Mouse (Mus musculus): ENCODE data around the gene Zfp738. TPM values are rescaled to one million over a fixed set of nuclear protein-coding genes. Genes with fewer than 3 reads are reported as not detected.
"Not testable (repeated sequence)": the region's sequence is repeated elsewhere in the genome, so short reads cannot be mapped to it uniquely, and the experiment has no call there.

The Zfp738 gene
- polyA plus RNA-seq, 1 experiment from 2014 or later: 12.3 TPM

DNA sequence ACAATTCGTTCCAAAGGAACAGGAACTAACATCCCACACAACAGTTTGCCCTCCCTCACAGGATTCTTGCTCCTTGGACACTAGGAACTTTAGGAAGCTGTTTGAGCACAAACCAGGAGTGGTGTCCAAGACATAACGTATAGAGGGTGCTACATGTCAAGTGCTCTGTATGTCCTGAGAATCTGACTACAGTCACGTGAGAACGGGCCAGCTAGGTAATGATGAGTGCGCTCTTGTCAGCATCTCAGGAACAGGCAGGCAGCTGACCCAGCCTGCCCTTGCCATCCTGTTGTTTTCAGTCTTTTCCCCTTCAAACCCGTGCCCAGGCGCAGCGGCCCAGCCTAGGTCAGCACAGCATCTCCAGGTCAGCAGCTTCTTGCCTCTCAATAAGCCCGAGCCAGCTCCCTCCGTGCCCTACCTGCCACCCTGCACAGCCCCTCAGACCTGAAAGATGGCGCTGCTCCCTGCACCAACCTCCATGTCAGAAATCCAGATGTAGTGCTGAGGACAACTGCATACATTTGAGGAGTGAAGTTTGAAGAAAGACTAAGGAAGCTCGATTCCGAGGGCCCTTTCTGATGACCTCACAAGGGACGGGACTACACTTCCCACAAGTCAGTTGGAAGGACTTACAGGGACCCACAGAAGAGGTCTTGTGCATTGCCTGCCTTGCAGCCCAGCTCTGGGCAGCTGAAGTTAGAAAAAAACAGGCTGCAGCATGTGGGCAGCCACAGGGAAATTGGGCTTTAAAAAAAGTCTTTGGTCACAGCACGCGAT, 3.7 kb downstream of the Zfp738 start:
- not testable (repeated sequence) for H3K4me1 ChIP-seq (ENCODE audit: control insufficient read depth, insufficient read depth, low read length); H3K27me3 ChIP-seq (ENCODE audit: control insufficient read depth, insufficient read depth, low read length); H3K27ac ChIP-seq (ENCODE audit: low read length); H3K9me3 ChIP-seq (ENCODE audit: control insufficient read depth, low read depth, low read length); H3K36me3 ChIP-seq (ENCODE audit: control insufficient read depth, insufficient read depth, low read length)
- peak overlapping the region; percentile 59 for H3K4me2 ChIP-seq (replicated peaks; ENCODE audit: low read depth, low read length)
- H3K9ac ChIP-seq (replicated peaks; ENCODE audit: low read depth, low read length): peak overlapping the region; percentile 57
- WGBS: 14% methylated on average over 16 of the region's 16 CpGs
- peak overlapping the region; percentile 67 for H3K4me3 ChIP-seq (ENCODE audit: low read depth, low read length)
- ATAC-seq (ENCODE audit: insufficient number of reproducible peaks, insufficient read depth, low FRiP score, low read depth): peak; percentile 100

- WGBS: 95% methylated on average over 2 of the region's 2 CpGs
- Histone ChIP-seq H3K4me3 (ENCODE audit: low read depth, low read length) (no peak overlapping the region), H3K9me3 (ENCODE audit: control insufficient read depth, low read depth, low read length) (no peaks in the 10 kb centered on the region), H3K27ac (ENCODE audit: low read length) (no peak overlapping the region), H3K4me2 (replicated peaks; ENCODE audit: low read depth, low read length) (no peak overlapping the region), H3K4me1 (ENCODE audit: control insufficient read depth, insufficient read depth, low read length) (no peaks in the 10 kb centered on the region), H3K9ac (replicated peaks; ENCODE audit: low read depth, low read length) (no peak overlapping the region), H3K27me3 (ENCODE audit: control insufficient read depth, insufficient read depth, low read length) (no peaks in the 10 kb centered on the region), H3K36me3 (ENCODE audit: control insufficient read depth, insufficient read depth, low read length) (no peaks in the 10 kb centered on the region; the same call in 1 of the 2 replicates)
- no peak for ATAC-seq (ENCODE audit: insufficient number of reproducible peaks, insufficient read depth, low FRiP score, low read depth)
Observed at GRCm38 (mm10) chr13:67674902-67675301, 12.0 kb downstream of the Zfp738 start.

GRCm38 (mm10) chr13:67652496-67652895, 34.4 kb downstream of the Zfp738 start:
- Histone ChIP-seq H3K4me2 (replicated peaks; ENCODE audit: low read depth, low read length) (no peak overlapping the region), H3K4me1 (ENCODE audit: control insufficient read depth, insufficient read depth, low read length) (no peaks in the 10 kb centered on the region), H3K4me3 (ENCODE audit: low read depth, low read length) (no peak overlapping the region), H3K27me3 (ENCODE audit: control insufficient read depth, insufficient read depth, low read length) (no peaks in the 10 kb centered on the region), H3K27ac (ENCODE audit: low read length) (no peak overlapping the region), H3K36me3 (ENCODE audit: control insufficient read depth, insufficient read depth, low read length) (no peaks in the 10 kb centered on the region), H3K9ac (replicated peaks; ENCODE audit: low read depth, low read length) (no peak overlapping the region), H3K9me3 (ENCODE audit: control insufficient read depth, low read depth, low read length) (no peaks in the 10 kb centered on the region)
- WGBS: 49% methylated on average over 3 of the region's 3 CpGs
- no peak for ATAC-seq (ENCODE audit: insufficient number of reproducible peaks, insufficient read depth, low FRiP score, low read depth)

- peak within 1 kb of the TSS; percentile 82 for H3K4me3 ChIP-seq (ENCODE audit: low read depth, low read length)
- peak within 1 kb of the TSS; percentile 59 for H3K27ac ChIP-seq (ENCODE audit: low read length)
- no peaks in the 10 kb centered on the region for H3K36me3 ChIP-seq (ENCODE audit: control insufficient read depth, insufficient read depth, low read length)
- no peaks in the 10 kb centered on the region for H3K9me3 ChIP-seq (ENCODE audit: control insufficient read depth, low read depth, low read length)
- H3K4me2 ChIP-seq (replicated peaks; ENCODE audit: low read depth, low read length): peak within 1 kb of the TSS; percentile 41
- H3K9ac ChIP-seq (replicated peaks; ENCODE audit: low read depth, low read length): peak within 1 kb of the TSS; percentile 45
- under 1% methylated on average over 19 of the region's 19 CpGs for WGBS
- no peaks in the 10 kb centered on the region for H3K4me1 ChIP-seq (ENCODE audit: control insufficient read depth, insufficient read depth, low read length)
- peak; percentile 98 for ATAC-seq (ENCODE audit: insufficient number of reproducible peaks, insufficient read depth, low FRiP score, low read depth)
- H3K27me3 ChIP-seq (ENCODE audit: control insufficient read depth, insufficient read depth, low read length): no peaks in the 10 kb centered on the region
Observed at GRCm38 (mm10) chr13:67637294-67638007, 49.4 kb downstream of the Zfp738 start, which contains the start of the genes Gm49345 and Zfp729a. Gene Gm49345 (minus strand): TSS chr13:67637769. Gene Zfp729a (minus strand): TSS chr13:67637791.

DNA sequence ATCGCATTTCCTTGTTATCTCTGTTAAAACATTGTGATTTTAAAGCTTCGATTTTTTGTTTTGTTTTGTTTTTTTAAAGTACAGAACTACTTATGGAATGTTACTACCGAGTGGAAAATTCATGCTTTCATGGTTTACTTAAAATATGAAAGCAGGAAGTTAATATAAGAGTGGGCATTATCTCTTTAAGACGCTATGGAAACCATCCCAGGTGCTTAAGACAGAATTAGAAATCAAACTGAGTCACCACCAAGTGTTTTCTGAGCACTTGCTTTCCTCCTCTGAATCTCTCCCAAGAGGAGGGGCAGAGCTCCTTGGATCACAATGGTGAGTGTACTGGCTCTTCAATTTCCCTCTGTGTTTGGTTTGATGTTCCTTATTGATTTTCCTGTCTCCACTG, 76.8 kb downstream of the Zfp738 start:
- Histone ChIP-seq H3K4me2 (replicated peaks; ENCODE audit: low read depth, low read length) (no peak overlapping the region), H3K27me3 (ENCODE audit: control insufficient read depth, insufficient read depth, low read length) (no peaks in the 10 kb centered on the region), H3K9me3 (ENCODE audit: control insufficient read depth, low read depth, low read length) (no peaks in the 10 kb centered on the region), H3K4me3 (ENCODE audit: low read depth, low read length) (no peak overlapping the region; the same call in 1 of the 2 replicates), H3K4me1 (ENCODE audit: control insufficient read depth, insufficient read depth, low read length) (0 out of 2 replicates have a peak, but pooled peaks cover 6% of the 10 kb centered on the region), H3K9ac (replicated peaks; ENCODE audit: low read depth, low read length) (no peak overlapping the region), H3K27ac (ENCODE audit: low read length) (no peak overlapping the region), H3K36me3 (ENCODE audit: control insufficient read depth, insufficient read depth, low read length) (no peaks in the 10 kb centered on the region)
- 85% methylated on average over 4 of the region's 4 CpGs for WGBS
- ATAC-seq (ENCODE audit: insufficient number of reproducible peaks, insufficient read depth, low FRiP score, low read depth): no peak

DNA sequence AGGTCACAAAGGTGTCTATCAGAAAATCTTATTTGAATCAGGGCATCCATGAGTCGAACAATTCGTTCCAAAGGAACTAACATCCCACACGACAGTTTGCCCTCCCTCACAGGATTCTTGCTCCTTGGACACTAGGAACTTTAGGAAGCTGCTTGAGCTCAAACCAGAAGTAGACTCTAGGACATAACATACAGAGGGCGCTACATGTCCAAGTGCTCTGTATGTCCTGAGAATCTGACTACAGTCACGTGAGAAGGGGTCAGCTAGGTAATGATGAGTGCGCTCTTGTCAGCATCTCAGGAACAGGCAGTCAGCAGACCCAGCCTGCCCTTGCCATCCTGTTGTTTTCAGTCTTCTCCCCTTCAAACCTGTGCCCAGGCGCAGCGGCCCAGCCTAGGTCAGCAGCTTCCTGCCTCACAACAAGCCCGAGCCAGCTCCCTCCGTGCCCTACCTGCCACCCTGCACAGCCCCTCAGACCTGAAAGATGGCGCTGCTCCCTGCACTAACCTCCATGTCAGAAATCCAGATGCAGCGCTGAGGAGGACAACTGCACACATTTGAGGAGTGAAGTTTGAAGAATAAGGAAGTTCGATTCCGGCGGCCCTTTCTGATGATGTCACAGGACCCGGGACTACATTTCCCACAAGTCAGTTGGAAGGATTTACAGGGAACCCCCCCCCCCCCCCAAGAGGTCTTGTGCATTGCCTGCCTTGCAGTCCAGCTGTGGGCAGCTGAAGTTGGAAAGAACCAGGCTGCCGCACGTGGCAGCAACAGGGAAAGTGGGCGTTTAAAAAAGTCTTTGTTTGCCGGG, 77.6 kb downstream of the Zfp738 start, which contains the start of gene Zfp729b:
Gene Zfp729b (minus strand): TSS at position 642 of the 811 bp plus-strand sequence.
- 2% methylated on average over 20 of the region's 20 CpGs for WGBS
- 0 out of 2 replicates have a peak, but pooled peaks cover 6% of the 10 kb centered on the region for H3K4me1 ChIP-seq (ENCODE audit: control insufficient read depth, insufficient read depth, low read length)
- ATAC-seq (ENCODE audit: insufficient number of reproducible peaks, insufficient read depth, low FRiP score, low read depth): peak; percentile 97
- no peaks in the 10 kb centered on the region for H3K36me3 ChIP-seq (ENCODE audit: control insufficient read depth, insufficient read depth, low read length)
- H3K27me3 ChIP-seq (ENCODE audit: control insufficient read depth, insufficient read depth, low read length): no peaks in the 10 kb centered on the region
- H3K4me3 ChIP-seq (ENCODE audit: low read depth, low read length): peak within 1 kb of the TSS; percentile 71
- peak within 1 kb of the TSS; percentile 52 for H3K9ac ChIP-seq (replicated peaks; ENCODE audit: low read depth, low read length)
- H3K9me3 ChIP-seq (ENCODE audit: control insufficient read depth, low read depth, low read length): no peaks in the 10 kb centered on the region
- H3K27ac ChIP-seq (ENCODE audit: low read length): peak within 1 kb of the TSS; percentile 71; the same call in 1 of the 2 replicates
- peak within 1 kb of the TSS; percentile 57 for H3K4me2 ChIP-seq (replicated peaks; ENCODE audit: low read depth, low read length)
